Mouse (Mus musculus) cerebellum, adult 11-12 months (tissue): Measurements from ENCODE around the gene Gimap9.

Experiments
- DNase-seq: peaks from one replicate; pipeline ENCODE4 v3.0.0; 2022

Gimap9 gene

DNA sequence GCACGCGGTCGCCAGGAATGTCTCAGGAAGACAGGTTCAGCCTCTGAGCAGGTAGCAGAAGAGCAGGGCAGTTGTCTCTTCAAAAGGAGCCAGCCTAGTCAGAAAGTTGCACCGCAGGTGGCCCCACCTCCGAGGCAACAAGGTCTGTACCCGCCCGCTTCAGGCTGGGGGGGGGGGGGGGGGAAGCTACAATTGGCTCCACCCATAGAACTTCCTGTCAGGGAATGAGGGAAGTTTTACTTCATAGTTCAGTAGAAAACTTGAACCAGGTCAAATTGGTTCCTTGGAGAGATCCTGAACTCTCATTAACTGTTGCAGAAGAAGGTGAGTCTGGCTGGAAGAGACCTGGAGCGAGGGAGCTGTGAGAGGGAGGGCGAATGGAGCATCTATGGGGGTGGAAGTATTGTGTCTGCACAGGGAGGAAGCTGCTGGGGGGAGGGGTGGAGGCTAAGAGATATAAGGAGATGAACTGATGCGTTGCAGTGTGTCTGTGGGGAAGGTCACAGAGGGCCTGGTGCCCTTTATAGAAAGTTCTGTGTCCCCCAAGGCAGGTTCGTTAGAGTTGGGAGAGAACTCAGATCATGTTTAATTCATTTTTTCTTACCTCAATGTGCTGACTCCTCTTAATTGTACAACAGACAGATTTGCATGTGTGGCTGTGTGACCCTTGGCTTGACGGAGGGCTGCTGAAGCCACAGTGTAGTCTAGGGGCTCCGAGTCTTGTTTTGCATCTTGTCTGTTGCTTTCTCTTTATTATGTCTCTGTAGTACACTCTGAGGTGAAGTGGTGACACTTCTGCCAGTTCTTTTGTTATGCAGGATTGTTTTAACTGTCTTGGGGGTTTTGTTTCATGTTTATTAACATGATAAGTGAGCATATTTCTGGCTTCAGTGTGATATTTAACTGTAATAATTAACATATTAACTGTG is at the start of gene Gimap9:
TSS of gene Gimap9 (plus strand) at position 199 of the 929 bp plus-strand sequence.
- DNase-seq: no peak

DNA sequence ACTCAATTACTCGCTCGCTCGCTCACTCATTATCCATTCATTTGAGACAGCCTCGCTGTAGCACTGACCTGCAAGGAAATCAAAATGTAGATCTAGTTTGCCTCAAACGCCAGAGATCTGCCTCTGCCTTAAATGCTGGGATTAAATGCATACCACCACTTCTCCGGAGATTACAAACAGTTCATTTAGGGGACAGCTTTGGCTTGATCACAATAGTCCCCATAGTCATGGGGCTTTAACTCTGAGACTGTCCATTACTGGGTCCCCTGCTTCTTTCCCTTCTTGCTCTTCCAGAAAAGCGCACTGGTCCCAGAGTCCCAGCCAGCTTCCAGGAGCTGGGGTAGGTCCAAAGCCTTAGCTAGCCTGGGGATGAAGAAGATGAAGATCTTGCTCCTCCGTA is 49.5 kb upstream of the Gimap9 start, which contains the start of gene AI854703:
TSS of gene AI854703 (plus strand) at position 301 of the 400 bp plus-strand sequence.
- no peak for DNase-seq

DNA sequence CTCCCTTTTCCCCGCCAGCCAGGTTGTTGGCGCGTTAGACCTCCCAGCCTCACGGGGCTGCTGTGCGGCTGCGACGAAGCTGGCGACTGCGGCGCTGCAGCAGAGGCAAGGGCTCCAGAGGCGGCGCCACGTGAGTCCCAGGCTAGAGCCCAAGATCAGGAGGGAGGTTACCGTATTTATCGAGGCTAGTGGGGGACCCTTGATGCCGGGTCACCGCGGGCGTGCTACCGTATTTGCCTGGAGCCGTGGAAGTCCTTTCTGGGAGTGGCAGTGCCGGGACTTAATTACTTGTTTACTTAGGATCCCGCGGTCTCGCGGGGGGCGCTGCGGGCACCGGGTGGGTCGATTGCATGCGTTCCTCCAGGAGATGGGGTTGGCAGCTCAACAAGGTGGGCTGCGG is 48.9 kb upstream of the Gimap9 start:
- DNase-seq: peak; percentile 69

DNA sequence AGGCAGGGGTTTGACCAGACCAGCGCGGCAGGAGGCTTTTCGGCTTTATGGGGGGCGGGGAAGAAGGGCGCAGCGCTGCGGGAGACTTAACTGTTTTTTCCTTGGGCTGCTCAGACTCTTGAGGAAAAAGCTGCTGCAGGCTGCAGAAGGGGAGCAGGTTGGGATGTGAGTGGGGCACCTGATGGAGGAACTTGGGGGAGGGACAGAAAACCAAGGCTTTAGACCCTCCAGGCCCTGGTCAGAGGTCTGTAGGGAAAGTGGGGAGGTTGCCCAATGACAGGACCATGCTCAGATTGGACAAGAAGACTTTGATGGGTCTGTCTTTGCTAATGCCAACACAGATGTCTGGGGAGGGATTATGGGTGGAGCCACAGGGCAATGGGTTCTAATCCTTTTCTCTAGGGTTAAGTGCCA is 48.4 kb upstream of the Gimap9 start:
- DNase-seq: no peak

DNA sequence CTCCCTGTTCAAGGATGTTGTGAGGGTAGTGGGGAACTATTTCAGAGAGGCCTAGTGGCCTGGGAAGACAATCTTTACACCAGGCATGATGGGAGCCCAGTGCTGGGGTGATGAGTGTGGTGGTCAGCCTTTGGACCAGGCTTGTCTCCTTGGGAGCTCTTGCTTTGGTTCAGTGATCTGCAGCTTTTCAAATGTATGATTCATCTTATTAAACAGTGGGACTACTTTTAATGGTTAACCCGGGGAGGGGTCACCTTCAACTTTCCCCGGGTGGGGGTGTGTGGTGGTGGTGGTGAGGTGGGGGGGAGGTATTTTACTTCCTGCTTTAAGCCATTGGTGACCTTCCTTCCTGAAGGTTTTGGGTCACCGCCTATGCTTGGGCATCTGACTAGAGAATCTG is 47.6 kb upstream of the Gimap9 start:
- DNase-seq: peak; percentile 26

DNA sequence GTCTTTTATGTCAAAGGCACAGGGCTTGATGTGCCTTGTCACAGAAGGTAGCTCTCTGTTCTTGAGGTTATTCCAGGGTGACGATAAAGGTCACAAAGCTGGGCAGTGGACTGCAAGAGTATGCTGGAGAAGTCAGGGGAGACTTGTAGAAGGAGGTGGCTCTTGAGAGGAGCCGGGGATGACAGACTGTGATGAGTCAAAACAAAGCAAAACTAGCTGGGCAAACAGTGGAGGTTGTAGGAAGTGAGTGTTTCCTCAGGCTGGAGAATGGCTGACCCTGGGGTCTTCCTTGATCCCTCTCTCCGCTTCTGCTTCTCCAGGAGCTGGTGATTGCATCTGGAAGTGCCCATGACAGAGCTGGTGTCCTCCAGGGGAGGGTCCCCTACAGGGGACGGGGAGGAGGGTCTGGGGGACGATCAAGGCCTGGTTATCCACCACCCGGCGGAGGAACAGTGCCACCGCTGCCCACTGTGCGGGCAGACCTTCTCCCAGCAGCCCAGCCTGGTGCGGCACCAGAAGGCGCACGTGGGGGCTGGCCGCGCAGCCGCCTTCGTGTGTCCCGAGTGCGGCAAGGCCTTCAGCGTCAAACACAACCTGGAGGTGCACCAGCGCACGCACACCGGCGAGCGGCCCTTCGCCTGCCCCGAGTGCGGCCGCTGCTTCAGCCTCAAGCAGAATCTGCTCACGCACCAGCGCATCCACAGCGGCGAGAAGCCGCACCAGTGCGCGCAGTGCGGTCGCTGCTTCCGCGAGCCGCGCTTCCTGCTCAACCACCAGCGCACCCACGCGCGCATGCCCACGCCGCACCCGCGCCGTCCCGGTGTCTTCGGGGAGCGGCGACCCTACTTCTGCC is 46.9 kb upstream of the Gimap9 start:
- DNase-seq: peak; percentile 67

DNA sequence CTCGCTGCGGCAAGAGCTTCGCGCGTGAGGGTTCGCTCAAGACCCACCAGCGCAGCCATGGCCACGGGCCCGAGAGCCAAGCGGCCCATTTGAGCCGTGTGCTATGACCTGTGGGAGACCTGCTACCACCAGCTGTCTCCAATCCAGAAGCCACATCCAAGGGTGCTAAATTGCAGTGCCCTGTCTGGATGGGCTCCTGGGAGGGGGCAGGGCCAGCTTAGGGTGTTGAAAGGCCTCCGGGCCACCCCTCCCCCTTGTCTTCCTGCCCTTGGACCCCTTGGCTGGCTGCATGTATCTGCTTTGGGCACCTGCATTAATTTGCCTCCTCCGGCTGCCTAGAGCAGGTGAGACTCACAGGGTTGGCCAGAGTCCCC is 46.3 kb upstream of the Gimap9 start:
- DNase-seq: peak; percentile 58

DNA sequence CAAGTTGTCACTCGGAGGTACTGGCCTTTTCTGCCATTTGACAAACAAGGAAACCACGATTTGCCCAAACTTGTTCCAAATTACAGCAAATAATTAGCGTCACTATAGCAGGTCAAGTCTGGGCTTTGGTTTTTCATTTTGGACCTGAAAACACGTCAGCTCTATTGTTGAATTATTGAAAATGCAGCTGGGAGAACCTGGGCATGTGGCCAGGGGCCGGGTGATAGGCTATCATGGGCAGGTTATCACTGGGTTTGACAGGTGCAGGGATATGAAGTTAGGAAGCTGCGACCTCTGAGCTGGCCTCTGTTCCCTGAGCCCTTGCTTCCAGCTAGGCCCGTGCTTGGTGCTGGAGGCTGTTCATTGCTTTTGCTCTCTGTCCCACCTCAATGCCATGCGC is 45.1 kb upstream of the Gimap9 start:
- DNase-seq: no peak

DNA sequence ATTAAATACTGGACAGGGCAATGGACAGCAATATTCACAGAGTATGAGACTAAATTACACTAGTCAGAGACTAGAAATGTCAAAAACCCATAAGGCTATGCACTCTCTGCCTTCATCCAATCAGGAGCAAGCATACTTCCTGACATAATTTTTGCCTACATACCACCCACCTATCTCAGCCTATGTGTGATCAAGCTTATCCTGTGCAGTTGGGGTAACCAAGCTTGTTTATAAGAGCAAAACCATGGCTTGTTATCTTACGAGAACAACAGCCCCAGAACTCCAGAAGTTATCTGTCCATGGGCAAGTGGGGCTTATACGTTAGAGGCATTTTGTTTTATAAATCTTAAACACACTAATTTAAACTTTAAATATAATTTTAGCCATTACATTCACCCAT is 40.8 kb upstream of the Gimap9 start:
- no peak for DNase-seq

DNA sequence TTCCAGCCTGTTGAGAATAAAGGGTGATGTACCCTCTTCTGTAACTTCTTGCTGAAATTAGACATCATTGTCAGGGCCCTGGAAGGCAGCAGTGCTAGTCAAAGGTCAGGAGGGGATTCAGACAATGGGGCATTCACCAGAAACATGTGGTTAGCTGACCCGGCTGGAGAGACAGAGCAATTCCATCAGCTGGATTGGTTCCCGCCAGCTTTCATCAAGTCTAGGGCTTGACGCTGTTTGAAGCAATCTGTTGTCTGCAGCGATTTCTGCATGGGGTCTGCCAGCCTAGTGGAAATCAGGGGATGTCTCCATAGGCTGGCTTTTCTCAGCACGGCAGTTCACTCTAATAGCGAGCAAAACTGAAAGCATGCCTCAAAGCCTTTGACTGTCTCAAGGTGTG is 39.4 kb upstream of the Gimap9 start:
- DNase-seq: no peak

DNA sequence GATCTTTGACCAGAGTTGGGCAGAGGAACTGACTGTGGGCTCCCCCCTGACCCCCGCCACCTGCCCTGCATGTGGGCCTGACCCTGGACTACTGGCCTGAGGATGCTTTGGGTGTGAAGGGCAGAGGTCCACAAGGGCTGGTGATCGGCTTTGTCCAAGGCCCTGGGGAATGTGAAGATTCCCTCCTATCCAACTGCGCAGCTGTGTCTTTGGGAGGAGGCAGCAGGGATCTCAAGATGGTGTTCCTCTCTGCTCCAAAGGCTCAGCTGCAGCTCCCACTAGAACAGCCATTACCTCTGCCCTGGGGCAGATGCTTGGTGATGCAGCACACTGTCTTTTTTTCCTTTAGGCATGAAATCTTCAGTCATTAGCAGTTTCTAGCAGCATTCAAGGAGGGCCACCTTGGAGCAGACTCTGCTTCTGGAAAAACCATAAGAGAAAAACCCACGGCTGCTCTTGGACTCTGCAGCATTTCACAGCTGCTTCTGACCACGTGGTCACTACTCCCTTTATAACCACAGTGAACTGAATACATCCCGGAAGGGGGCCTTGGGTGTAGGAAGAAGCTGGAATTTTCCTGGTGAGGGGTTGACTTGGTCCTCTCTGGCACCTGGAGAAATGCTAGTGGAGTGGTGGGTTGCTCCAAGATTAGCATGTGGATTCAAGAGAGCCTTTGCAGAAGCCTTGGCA is 38.0 kb upstream of the Gimap9 start:
- no peak for DNase-seq

DNA sequence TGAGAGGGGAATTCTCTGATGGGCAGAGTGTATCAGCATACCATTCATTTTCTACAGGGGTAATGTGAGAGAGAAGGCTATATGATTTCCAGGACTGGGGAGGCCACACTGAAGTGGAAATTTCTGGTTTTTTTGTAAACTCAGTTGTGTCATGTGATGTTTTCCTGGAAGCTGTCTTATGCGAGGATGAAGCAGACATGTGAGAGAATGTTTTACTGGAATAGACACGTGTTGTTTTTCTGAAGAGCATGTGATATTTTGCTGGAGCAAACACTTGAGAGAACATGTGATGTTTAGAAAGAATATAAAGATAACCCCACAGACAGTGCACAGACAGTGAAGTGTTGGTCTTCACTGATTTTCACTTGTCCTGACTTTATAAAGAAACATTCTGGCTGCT is 37.4 kb upstream of the Gimap9 start:
- DNase-seq: no peak

DNA sequence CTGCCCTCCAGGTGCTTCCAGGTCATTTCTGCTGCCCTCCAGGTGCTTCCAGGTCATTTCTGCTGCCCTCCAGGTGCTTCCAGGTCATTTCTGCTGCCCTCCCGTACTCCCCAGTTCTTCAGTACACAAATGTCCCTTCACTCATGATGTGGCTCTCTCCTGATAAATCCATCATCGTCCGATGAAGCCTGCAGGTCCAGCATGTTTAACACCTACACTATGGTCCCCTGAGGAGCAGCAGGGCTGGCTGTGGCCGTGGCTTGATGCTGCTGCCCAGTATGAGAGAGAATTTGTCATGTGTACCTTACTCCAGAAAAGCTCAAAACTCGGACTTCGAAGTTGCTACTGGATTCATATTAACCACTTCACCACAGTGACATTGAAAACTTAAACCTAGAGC is 34.5 kb upstream of the Gimap9 start:
- no peak for DNase-seq

DNA sequence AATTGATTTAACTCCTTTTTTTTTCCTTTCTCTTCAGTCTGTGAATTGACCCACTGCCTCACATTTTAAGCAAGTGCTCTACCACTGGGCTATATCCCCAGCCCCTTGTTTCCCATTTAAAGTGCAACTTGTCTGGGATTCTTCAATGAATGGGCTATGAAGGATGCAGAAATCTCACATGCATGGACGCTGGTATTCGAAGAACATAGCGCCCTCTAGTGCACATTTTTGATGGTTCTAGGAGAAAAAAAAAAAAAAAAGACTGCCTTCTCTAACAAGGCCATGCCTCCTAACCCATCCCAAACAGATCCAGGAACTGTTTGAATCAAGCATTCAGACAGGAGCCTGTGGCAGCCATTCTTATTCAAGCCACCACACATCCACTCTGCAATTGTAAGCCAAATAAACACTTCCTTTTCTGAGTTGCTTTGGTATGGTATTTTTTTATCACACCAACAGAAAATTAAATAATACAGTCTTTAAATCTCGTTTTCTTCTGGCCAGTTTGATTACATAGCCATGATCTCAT is 33.1 kb upstream of the Gimap9 start:
- no peak for DNase-seq

DNA sequence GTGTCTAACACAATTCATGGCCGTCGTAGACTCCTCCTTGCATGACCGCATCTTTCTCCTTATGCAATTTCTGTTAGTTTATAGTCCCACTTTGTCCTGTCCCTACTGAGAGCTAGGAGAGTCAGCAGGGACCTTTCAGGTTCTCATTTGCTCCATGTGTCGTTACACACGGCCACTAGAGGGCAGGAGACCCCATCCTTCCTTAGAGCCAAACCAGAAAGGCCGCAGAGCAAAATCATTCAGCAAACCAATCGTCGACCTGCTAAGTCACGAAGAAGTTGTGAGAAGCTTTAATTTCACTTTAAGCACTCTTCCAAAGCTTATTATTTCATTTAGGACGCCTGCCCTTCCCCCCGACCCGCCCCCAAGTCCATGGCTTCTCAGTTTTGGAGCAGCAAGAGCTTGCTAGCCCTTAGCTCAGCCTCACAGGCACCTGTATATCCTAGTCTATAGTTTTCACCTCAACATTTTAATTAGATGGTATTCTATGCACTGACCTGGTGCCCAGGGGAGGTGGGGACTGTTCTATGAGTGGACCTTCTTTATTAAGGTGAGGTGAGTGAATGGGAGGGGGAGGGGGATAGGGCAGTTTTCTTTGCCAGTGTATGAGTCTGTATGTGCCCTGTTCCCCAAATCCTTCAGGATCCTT is 30.1 kb upstream of the Gimap9 start:
- no peak for DNase-seq

DNA sequence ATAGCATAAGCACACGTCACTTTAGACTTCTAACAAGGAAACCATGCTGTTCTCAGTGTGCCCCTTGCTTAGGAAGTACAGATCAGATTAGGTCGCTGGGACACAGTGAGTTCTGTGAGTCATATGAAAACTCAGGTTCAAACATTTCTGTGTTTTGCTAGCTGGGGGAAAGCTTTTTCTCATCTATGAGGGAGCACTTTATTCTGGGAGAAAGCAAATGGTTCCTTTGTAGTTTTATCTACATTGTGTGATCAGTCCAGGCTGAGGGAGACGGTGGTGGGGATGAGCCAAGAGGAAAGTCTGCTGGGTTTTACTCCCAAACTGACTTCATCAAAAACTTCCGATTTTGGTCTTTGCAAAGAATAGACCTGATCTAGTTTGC is 29.6 kb upstream of the Gimap9 start:
- no peak for DNase-seq

DNA sequence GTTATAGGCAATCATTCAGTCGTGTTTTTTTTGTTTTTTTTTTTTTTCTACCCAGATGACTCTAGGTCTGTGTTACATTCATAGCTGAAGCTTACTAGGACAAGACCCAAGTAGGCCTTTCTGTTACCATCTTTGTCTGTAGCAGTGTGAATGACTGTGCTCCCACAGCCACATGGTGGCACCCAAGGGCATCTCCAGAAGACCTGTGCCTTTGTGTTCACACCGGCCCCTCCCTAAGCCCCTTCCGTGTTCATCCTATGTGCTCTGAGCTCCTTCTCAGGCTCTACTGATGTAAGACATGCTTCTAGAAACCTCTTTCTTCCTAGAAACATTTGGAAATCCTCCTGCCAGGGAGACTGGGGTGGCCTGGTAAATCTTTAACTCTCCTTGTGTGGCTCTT is 28.9 kb upstream of the Gimap9 start, which contains the start of gene Gimap8:
TSS of gene Gimap8 (plus strand) at position 240 of the 400 bp plus-strand sequence.
- DNase-seq: no peak

DNA sequence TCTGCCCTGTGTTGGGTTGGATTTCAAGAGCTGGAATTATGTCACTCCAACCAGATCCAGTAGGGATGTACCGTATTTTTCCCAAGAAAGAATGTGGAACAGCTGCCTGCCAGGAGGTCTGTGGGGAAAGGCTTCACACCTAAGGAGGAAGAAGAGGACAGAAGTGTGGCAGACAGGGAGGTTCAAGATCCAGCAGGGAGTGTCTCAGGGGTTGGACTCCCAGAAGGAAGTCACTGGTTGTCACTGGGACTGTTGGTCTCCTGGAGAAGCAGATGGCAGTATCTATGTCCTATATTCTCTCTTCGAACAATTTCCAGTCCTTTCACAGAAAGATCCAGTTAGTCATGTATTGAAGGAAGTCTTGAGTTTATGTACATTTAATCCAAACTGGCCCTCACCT is 28.3 kb upstream of the Gimap9 start:
- no peak for DNase-seq

DNA sequence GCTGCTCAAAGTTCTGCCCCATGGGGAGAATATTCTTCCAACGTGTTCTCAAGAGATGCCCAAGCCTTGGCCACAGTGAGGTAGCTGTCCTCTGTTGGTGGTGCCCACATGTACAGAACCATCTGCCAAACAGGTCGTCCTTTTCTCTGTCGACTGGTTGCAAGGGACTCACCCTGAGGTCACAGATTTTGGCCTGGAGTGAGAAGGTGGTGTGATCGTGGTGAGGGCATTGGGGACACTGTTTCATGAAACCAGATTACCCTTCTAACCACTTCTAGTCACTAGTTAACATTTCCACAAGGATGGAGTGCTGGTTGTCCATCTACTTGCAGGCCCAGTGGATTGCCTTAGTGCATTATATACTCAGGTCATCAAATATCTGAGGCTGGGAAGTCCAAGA is 27.1 kb upstream of the Gimap9 start:
- DNase-seq: no peak

DNA sequence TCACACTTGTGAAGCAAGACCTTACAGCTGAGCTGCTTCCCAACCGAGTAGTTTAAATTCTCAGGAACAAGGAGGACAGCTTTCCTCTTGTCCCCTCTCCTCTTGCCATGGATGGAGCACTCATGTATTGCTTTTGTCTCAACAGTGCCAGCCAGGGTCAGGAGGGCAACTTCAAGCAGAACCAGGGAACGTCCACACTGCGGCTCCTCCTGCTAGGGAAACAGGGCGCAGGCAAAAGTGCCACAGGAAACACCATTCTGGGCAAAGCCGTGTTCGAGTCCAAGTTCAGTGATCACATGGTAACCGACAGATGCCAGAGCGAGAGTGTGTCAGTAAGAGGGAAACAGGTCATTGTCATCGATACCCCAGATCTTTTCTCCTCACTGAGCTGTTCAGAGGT is 25.9 kb upstream of the Gimap9 start:
- no peak for DNase-seq

DNA sequence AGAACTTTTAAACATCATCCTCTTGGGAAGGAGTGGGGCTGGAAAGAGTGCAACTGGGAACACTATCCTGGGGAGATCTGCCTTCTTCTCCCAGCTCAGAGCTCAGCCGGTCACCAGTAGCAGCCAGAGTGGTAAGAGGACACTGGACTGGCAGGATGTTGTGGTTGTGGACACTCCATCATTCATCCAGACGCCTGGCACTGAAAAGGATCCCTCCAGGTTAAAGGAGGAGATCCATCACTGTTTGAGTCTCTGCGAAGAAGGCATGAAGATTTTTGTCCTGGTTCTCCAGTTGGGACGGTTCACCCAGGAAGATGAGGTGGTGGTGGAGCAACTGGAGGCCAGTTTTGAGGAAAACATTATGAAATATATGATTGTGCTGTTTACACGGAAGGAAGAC is 17.2 kb upstream of the Gimap9 start:
- DNase-seq: no peak

DNA sequence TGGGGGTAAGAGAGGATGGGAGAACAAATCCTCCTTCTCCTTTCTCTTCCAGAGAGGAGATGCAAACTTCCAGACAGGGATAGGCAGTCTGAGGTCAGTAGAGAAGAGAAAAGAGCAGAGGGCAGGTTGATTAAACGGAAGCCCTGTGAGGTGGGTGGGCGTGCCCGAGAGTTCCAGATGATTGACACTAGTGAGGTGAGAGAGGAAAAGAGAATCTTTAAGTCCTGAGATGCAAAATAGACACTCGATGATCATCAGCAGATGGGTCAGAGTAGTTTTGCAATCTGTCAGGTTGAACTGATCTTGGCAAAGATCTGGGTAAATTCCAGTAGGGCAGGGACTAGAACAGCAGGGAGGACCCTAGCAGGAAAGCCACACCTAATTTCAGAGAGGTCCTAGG is 11.2 kb upstream of the Gimap9 start:
- no peak for DNase-seq

DNA sequence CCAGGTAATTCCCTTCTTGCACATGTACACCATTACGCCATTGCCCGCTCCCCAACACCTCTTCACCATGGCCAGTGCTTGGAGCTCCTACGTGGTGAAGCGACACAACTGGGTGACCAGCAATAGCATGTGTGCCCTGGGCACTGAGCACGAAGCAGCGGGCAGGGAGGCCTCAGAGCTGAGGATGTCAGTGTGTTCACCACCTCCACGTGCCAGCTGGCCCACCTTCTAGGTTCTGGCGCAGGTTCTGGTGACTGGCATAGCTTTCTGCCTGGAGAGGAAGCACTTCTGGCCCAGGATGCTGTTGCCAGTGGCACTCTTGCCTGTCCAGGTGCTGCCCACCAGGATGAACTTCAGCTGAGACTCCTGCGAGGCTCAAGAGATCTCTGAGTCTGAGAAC is 10.5 kb upstream of the Gimap9 start:
- no peak for DNase-seq
